Mouse (Mus musculus) liver, adult 2 months (tissue): ENCODE measurements around the gene Csmd2.

Experiments used
- CTCF ChIP-seq: fragments of 200-500 bp; IDR thresholded peaks from 2 replicates; pipeline ENCODE4 v1.5.1; 2011; ENCODE audit warnings: low read depth, low read length, control low read depth
- POLR2A ChIP-seq: fragments of 200-500 bp; IDR thresholded peaks from 2 replicates; pipeline ENCODE4 v1.6.1; 2011; ENCODE audit warnings: low read length, control low read depth; ENCODE audit not compliant: insufficient read depth; ENCODE audit errors: extremely low read depth

DNA sequence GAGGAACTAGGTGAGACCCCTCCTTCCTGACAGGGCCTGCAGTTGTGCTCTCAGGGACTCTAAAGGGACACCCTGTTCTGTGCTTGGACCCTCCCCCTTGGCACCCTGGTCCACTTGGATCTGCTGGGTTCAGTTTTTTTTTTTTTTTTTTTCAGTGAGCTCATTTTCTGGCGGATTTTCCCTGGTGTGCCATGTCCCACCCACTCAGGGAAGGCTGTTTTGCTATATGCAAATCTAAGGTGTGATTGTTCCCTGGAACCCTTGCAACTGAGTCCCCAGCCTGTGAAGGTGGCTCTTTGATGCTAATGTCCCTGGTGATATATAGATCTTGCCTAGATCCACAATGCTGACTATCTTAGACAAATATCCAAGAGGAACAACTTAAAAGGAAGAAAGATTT is 297.4 kb downstream of the Csmd2 start:
- TF ChIP-seq POLR2A (no peak), CTCF (no peak)
